Mouse (Mus musculus) lung, adult 2 months (tissue): ENCODE measurements at regions not wholly inside any gene's neighbourhood (a gene's known extent, or its start where the extent isn't known, plus 50 kb on each side); places are given as distances from the start of the nearest gene placed in this dataset.
A peak's percentile ranks its signal among the peaks of the same experiment; 100 is the strongest.

ENCODE experiments used
- DNase-seq: peaks from one replicate; pipeline ENCODE4 v3.0.0; 2022
- H3K4me1 ChIP-seq: fragments of 200-500 bp; 2 replicates; pipeline ENCODE4 v1.6.1; 2011; ENCODE audit warnings: low read length; ENCODE audit not compliant: control insufficient read depth, insufficient read depth
- H3K4me3 ChIP-seq: fragments of 200-500 bp; replicated peaks from 2 replicates; pipeline ENCODE3; 2011; ENCODE audit warnings: low read depth, mild to moderate bottlenecking, control low read depth, low read length; ENCODE audit errors: extremely low read depth
- CTCF ChIP-seq: fragments of 200-500 bp; IDR thresholded peaks from 2 replicates; pipeline ENCODE4 v1.5.1; 2011; ENCODE audit warnings: mild to moderate bottlenecking, low read length, control low read depth; ENCODE audit not compliant: insufficient read depth
- POLR2A ChIP-seq: fragments of 200-500 bp; IDR thresholded peaks from 2 replicates; pipeline ENCODE4 v1.6.1; 2011; ENCODE audit warnings: low read depth, mild to moderate bottlenecking, control low read depth, low read length, borderline replicate concordance; ENCODE audit errors: extremely low read depth
- WGBS: fragments of 180-500 bp; shearing (Covaris S2); methylation state at CpG from one replicate; pipeline ENCODE4 v1.1.7; 2018; 5-methylcytosine and 5-hydroxymethylcytosine counted together

GRCm38 (mm10) chr16:73670516-73670915, 741.1 kb downstream of the Robo2 start:
- H3K4me3 ChIP-seq = no peak overlapping the region
- TF ChIP-seq CTCF (no peak), POLR2A (no peak)
- 60% methylated on average over 6 of the region's 6 CpGs for WGBS
- no peaks in the 10 kb centered on the region for H3K4me1 ChIP-seq
- DNase-seq = no peak

- WGBS = 79% methylated on average over 1 of the region's 1 CpGs
- Histone ChIP-seq H3K4me1 (no peaks in the 10 kb centered on the region), H3K4me3 (no peak overlapping the region)
- DNase-seq = no peak
- TF ChIP-seq POLR2A = no peak
- TF ChIP-seq CTCF = no peak
These were observed 758.5 kb downstream of the Robo2 start for GRCm38 (mm10) chr16:73652976-73653690.

GRCm38 (mm10) chr16:73647201-73647782, 764.3 kb downstream of the Robo2 start:
- Histone ChIP-seq H3K4me3 (peak overlapping the region; percentile 25), H3K4me1 (no peaks in the 10 kb centered on the region; the same call in 1 of the 2 replicates)
- DNase-seq = peak; percentile 8
- WGBS = 43% methylated on average over 19 of the region's 19 CpGs
- no peak for TF ChIP-seq CTCF
- no peak for TF ChIP-seq POLR2A

- DNase-seq = no peak
- TF ChIP-seq CTCF (no peak), POLR2A (no peak)
- Histone ChIP-seq H3K4me3 (no peak overlapping the region), H3K4me1 (no peaks in the 10 kb centered on the region)
- WGBS = 94% methylated on average over 9 of the region's 9 CpGs
These were observed 798.6 kb downstream of the Robo2 start for GRCm38 (mm10) chr16:73613017-73613416.

GRCm38 (mm10) chr16:73591421-73591820, 820.2 kb downstream of the Robo2 start:
- H3K4me3 ChIP-seq = no peak overlapping the region
- no peak for TF ChIP-seq POLR2A
- no peak for TF ChIP-seq CTCF
- 28% methylated on average over 2 of the region's 2 CpGs for WGBS
- no peak for DNase-seq
- no peaks in the 10 kb centered on the region for H3K4me1 ChIP-seq

- H3K4me3 ChIP-seq = no peak overlapping the region
- no peaks in the 10 kb centered on the region for H3K4me1 ChIP-seq
- TF ChIP-seq CTCF (no peak), POLR2A (no peak)
- WGBS = 64% methylated on average over 7 of the region's 7 CpGs
- no peak for DNase-seq
These were observed 850.4 kb downstream of the Robo2 start for GRCm38 (mm10) chr16:73561216-73561615.

GRCm38 (mm10) chr16:73556940-73557339, 854.7 kb downstream of the Robo2 start:
- H3K4me3 ChIP-seq = no peak overlapping the region
- no peak for DNase-seq
- 79% methylated on average over 4 of the region's 4 CpGs for WGBS
- TF ChIP-seq CTCF = no peak
- no peak for TF ChIP-seq POLR2A
- H3K4me1 ChIP-seq = no peaks in the 10 kb centered on the region

GRCm38 (mm10) chr16:73543651-73544050, 868.0 kb downstream of the Robo2 start:
- WGBS = 86% methylated on average over 3 of the region's 3 CpGs
- Histone ChIP-seq H3K4me3 (no peak overlapping the region), H3K4me1 (no peaks in the 10 kb centered on the region)
- TF ChIP-seq POLR2A (no peak), CTCF (no peak)
- DNase-seq = no peak

GRCm38 (mm10) chr16:73538040-73538439, 873.6 kb downstream of the Robo2 start:
- 92% methylated on average over 7 of the region's 7 CpGs for WGBS
- no peak overlapping the region for H3K4me3 ChIP-seq
- TF ChIP-seq POLR2A (no peak), CTCF (no peak)
- no peak for DNase-seq
- no peaks in the 10 kb centered on the region for H3K4me1 ChIP-seq

GRCm38 (mm10) chr16:73537541-73537940, 874.1 kb downstream of the Robo2 start:
- WGBS = 78% methylated on average over 7 of the region's 7 CpGs
- no peak for TF ChIP-seq CTCF
- TF ChIP-seq POLR2A = no peak
- Histone ChIP-seq H3K4me3 (no peak overlapping the region), H3K4me1 (no peaks in the 10 kb centered on the region)
- no peak for DNase-seq
